Mouse (Mus musculus) C2C12 (cell line): ENCODE measurements around the gene C2.

Source experiments
- CEBPB ChIP-seq: IDR thresholded peaks from one replicate; pipeline ENCODE4 v1.6.1; 2011; ENCODE audit warnings: low read depth, mild to moderate bottlenecking, control low read depth, moderate library complexity
- CTCF ChIP-seq: IDR thresholded peaks from one replicate; pipeline ENCODE4 v1.5.1; 2011; ENCODE audit not compliant: control insufficient read depth, insufficient read depth, insufficient read length
- FOSL1 ChIP-seq: IDR thresholded peaks from one replicate; pipeline ENCODE4 v1.8.0; 2011; ENCODE audit warnings: mild to moderate bottlenecking, low read length; ENCODE audit not compliant: poor library complexity, insufficient read depth, severe bottlenecking
- MAX ChIP-seq: IDR thresholded peaks from one replicate; pipeline ENCODE4 v1.6.1; 2011; ENCODE audit warnings: mild to moderate bottlenecking, control low read depth
- MYOD1 ChIP-seq: IDR thresholded peaks from one replicate; pipeline ENCODE4 v1.6.1; 2011; ENCODE audit warnings: low read depth; ENCODE audit not compliant: control insufficient read depth, insufficient read length
- MYOG ChIP-seq: IDR thresholded peaks from one replicate; pipeline ENCODE4 v1.6.1; 2011; ENCODE audit not compliant: control insufficient read depth, insufficient read length; ENCODE audit errors: extremely low read depth
- USF1 ChIP-seq: IDR thresholded peaks from one replicate; pipeline ENCODE4 v1.6.1; 2011; ENCODE audit warnings: low read depth, mild to moderate bottlenecking, control low read depth, moderate library complexity

DNA sequence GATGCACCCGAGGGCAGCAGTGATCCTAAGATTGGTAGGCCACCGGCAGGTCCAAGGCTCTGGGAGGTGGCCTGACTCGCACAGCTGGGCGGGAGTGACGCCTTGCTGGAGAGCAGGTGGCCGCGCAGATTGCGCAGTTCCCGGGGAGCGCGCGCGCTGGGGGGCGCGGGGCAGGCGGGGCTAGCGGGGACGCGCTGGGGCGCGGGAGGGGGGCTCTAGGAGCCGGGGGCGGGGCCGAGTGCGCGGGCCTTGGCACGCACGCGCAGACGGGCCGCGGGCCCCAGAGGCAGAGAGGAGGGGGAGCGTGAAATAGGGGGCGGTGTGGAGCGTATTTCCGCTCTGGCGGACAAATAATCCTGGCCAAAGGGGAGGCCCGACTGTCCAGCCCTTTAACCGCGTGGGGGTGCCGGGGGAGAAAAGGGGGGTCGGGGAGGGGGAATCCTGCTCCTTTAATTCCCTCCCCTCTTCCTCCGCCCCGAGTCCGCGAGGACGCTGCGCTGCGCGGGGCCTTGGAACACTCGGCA is 3.9 kb downstream of the C2 start:
- TF ChIP-seq CTCF (no peak), MAX (no peak), CEBPB (peak; percentile 58), USF1 (no peak), MYOG (no peak), FOSL1 (no peak), MYOD1 (peak; percentile 63)
